Mouse (Mus musculus) MEL (cell line): ENCODE data around the gene Plekhh3.

Experiments
- BHLHE40 ChIP-seq: IDR thresholded peaks from 2 replicates; pipeline ENCODE4 v1.6.1; 2012; ENCODE audit warnings: low read depth, mild to moderate bottlenecking, inconsistent platforms, low read length, improper control_type of control experiment, borderline replicate concordance
- CTCF ChIP-seq, 3 experiments: IDR thresholded peaks in 2 of 3; conservative IDR thresholded peaks in 1 of 3; 2 replicates each; pipeline ENCODE4 v1.5.1; 2011 to 2012; ENCODE audit warnings: low read length in 3 of 3, low read depth in 2 of 3, mild to moderate bottlenecking in 2 of 3, improper control_type of control experiment in 1 of 3, inconsistent platforms in 1 of 3, mixed read lengths in 1 of 3, moderate library complexity in 1 of 3; ENCODE audit not compliant: control insufficient read depth in 1 of 3, insufficient read depth in 1 of 3, poor library complexity in 1 of 3, severe bottlenecking in 1 of 3
- EP300 ChIP-seq, 2 experiments: IDR thresholded peaks; 2 replicates each; pipeline ENCODE4 v1.6.1; 2011; ENCODE audit warnings: improper control_type of control experiment in 2 of 2, low read length in 2 of 2, low read depth in 1 of 2, mild to moderate bottlenecking in 1 of 2
- JUND ChIP-seq: IDR thresholded peaks from 2 replicates; pipeline ENCODE4 v1.6.1; 2011; ENCODE audit warnings: low read depth, mild to moderate bottlenecking, improper control_type of control experiment, low read length
- MAFK ChIP-seq: IDR thresholded peaks from 2 replicates; pipeline ENCODE4 v1.6.1; 2011; ENCODE audit warnings: low read depth, mild to moderate bottlenecking, low read length, improper control_type of control experiment, borderline replicate concordance
- MAX ChIP-seq: IDR thresholded peaks from 2 replicates; pipeline ENCODE4 v1.6.1; 2011; ENCODE audit warnings: low read length, improper control_type of control experiment
- MYC ChIP-seq: IDR thresholded peaks from 2 replicates; pipeline ENCODE4 v1.6.1; 2011; ENCODE audit warnings: low read depth, mild to moderate bottlenecking, low read length, improper control_type of control experiment, moderate library complexity
- POLR2A ChIP-seq, 2 experiments: IDR thresholded peaks; 2 replicates each; pipeline ENCODE4 v1.6.1; 2011 to 2012; ENCODE audit warnings: low read length in 2 of 2, mild to moderate bottlenecking in 2 of 2, control low read depth in 1 of 2, improper control_type of control experiment in 1 of 2, low read depth in 1 of 2, moderate library complexity in 1 of 2; ENCODE audit not compliant: control insufficient read depth in 1 of 2, insufficient read depth in 1 of 2, poor library complexity in 1 of 2
- TAL1 ChIP-seq: IDR thresholded peaks from 2 replicates; pipeline ENCODE4 v1.6.1; 2012; ENCODE audit warnings: mild to moderate bottlenecking, inconsistent platforms, low read length, moderate library complexity, mixed read lengths
- USF1 ChIP-seq: IDR thresholded peaks from 2 replicates; pipeline ENCODE4 v1.6.1; 2014; ENCODE audit warnings: low read depth, mild to moderate bottlenecking, inconsistent platforms, low read length, improper control_type of control experiment, moderate library complexity

DNA sequence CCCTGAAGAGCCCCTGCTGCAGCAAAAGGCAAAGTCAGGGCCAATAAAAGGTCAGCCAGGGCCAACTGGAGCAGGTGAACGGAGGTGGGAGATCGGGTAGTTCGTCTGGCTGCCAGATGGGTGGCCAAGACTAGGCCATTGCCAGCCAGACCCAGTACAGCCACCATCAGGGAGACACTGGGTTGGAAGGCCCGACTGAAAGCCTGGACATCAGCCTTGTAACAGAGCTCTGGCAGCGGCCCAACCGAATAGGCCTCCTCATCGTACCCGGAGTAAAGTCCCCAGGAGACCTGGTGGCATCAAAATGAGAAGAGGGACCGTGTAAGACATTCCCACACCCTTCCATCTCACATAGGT is 3.2 kb upstream of the Plekhh3 start:
- TF ChIP-seq CTCF (IDR thresholded peaks at IDR 0.05 in 2 of 3, conservative IDR thresholded peaks at IDR 0.05 in 1 of 3; ENCODE audit: control insufficient read depth in 1 of 3, insufficient read depth in 1 of 3, low read depth in 2 of 3, low read length in 3 of 3, poor library complexity in 1 of 3, severe bottlenecking in 1 of 3) (no peak), MAX (no peak), EP300 (IDR thresholded peaks at IDR 0.05; ENCODE audit: low read depth in 1 of 2, low read length in 2 of 2) (no peak), TAL1 (no peak), POLR2A (IDR thresholded peaks at IDR 0.05; ENCODE audit: control insufficient read depth in 1 of 2, insufficient read depth in 1 of 2, low read depth in 1 of 2, low read length in 2 of 2, poor library complexity in 1 of 2) (no peak), MAFK (no peak), JUND (no peak), USF1 (no peak), BHLHE40 (no peak), MYC (no peak)
